Mouse (Mus musculus) megakaryocyte, embryonic 14.5 days (primary cell): Measurements from ENCODE around the gene Matk. TPM values are rescaled to one million over a fixed set of nuclear protein-coding genes. Genes with fewer than 3 reads are reported as not detected.
A peak's percentile ranks its signal among the peaks of the same experiment; 100 is the strongest.

Experiments
- H3K27me3 ChIP-seq: replicated peaks from 2 replicates; pipeline ENCODE3; 2012; ENCODE audit warnings: inconsistent platforms
- H3K36me3 ChIP-seq: replicated peaks from 2 replicates; pipeline ENCODE3; 2012; ENCODE audit warnings: low read length, inconsistent platforms, mixed read lengths
- H3K4me1 ChIP-seq: 2 replicates; pipeline ENCODE4 v1.6.1; 2012; ENCODE audit warnings: inconsistent platforms
- H3K4me3 ChIP-seq: replicated peaks from 2 replicates; pipeline ENCODE3; 2012; ENCODE audit warnings: moderate library complexity, mild to moderate bottlenecking, inconsistent platforms
- H3K9me3 ChIP-seq: 2 replicates; pipeline ENCODE4 v1.6.1; 2012; ENCODE audit warnings: inconsistent platforms
- FLI1 ChIP-seq: IDR thresholded peaks from 2 replicates; pipeline ENCODE4 v1.6.1; 2012; ENCODE audit warnings: low read length, inconsistent platforms, mixed read lengths
- GATA1 ChIP-seq: IDR thresholded peaks from 3 replicates; pipeline ENCODE4 v1.6.1; 2012; ENCODE audit warnings: mixed read lengths, low read length, inconsistent platforms, borderline replicate concordance
- polyA plus RNA-seq: library from polyadenylated mRNA; stranded (reverse); fragments of >175 nt; gene quantifications from 2 replicates; pipeline ENCODE4 v1.2.3, GENCODE M21; 2012; ENCODE audit warnings: low replicate concordance; ENCODE audit not compliant: insufficient read depth

The Matk gene
- polyA plus RNA-seq, 1 experiment, result 21.4 TPM

GRCm38 (mm10) chr10:81265540-81265939 is 12.8 kb downstream of the Matk start:
- Histone ChIP-seq H3K36me3 (peaks cover 65% of the 10 kb centered on the region), H3K9me3 (peaks cover 8% of the 10 kb centered on the region), H3K4me3 (peak overlapping the region; percentile 93), H3K4me1 (peaks cover 68% of the 10 kb centered on the region), H3K27me3 (no peaks in the 10 kb centered on the region)
- TF ChIP-seq GATA1, result no peak
- no peak for TF ChIP-seq FLI1

GRCm38 (mm10) chr10:81266211-81267105 is 13.7 kb downstream of the Matk start, which contains the start of the genes Mrpl54 and Apba3:
Mrpl54 (minus strand) TSS chr10:81266934.
Apba3 (plus strand) TSS chr10:81266960.
- Histone ChIP-seq H3K27me3 (no peaks in the 10 kb centered on the region), H3K9me3 (no peaks in the 10 kb centered on the region), H3K4me3 (peak within 1 kb of the TSS; percentile 95), H3K4me1 (peaks cover 66% of the 10 kb centered on the region), H3K36me3 (peaks cover 65% of the 10 kb centered on the region)
- TF ChIP-seq FLI1 (no peak), GATA1 (no peak)

DNA sequence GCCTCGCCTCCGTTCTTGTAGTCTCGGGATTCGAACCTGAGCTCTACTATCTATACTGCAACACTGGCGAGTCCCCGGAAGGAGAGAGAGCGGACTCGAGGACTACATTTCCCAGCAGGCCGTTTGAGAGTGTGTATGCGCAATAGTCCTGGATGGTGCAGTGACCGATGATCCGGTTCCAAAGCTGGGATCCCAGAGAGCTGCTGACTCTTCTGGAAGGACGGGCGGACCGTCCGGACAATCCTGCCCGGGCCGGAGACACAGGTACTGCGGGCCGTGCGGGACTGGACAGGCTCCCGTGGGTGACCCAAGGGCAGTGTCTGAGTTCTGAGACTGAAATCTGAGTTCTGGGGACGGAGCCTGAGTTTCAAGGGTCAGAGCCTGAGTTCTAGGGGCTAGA is 15.3 kb downstream of the Matk start:
- Histone ChIP-seq H3K36me3 (peaks cover 65% of the 10 kb centered on the region), H3K4me3 (peak overlapping the region; percentile 95), H3K27me3 (no peaks in the 10 kb centered on the region), H3K9me3 (no peaks in the 10 kb centered on the region), H3K4me1 (peaks cover 56% of the 10 kb centered on the region)
- no peak for TF ChIP-seq FLI1
- TF ChIP-seq GATA1, result no peak

DNA sequence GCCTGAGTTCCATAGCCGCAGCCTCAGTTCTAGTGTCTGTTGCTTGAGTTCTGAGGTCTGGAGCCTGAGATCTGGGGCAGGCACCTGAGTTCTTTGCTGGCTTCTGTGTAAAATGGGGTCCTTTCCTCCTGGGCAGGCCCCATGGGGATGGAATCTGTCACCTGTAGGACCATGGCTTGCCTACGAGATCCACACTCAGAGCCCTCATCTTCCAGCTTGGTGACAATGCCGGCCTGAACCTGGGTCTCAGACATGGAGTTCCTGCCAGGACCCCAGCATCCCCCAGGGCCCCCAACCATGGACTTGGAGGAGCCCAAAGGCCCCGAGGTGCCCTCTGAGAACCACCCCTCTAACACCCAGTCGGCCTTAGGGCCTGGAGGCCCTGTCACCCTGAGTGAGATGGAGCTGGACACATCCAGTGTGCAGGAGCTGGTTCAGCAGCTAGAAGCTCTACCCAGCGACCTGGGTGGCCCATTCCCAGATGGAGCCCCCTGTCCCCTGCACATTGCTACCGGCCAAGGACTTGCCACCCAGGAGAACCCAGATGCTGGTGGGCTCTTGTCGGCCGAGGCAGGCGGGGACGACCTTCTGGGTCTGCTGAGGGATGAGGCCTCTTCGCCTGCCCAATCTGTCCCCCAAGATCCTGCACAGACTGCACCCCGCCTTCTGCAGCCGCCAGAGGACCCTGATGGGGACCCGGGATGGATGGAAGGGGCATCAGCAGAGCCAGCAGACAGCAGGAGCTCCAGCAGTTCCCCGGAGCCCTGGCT is 16.1 kb downstream of the Matk start:
- no peak for TF ChIP-seq FLI1
- no peak for TF ChIP-seq GATA1
- Histone ChIP-seq H3K27me3 (no peaks in the 10 kb centered on the region), H3K36me3 (peaks cover 65% of the 10 kb centered on the region), H3K9me3 (no peaks in the 10 kb centered on the region), H3K4me1 (peaks cover 48% of the 10 kb centered on the region), H3K4me3 (peak overlapping the region; percentile 95)

GRCm38 (mm10) chr10:81272356-81272755 is 19.6 kb downstream of the Matk start:
- no peak for TF ChIP-seq GATA1
- TF ChIP-seq FLI1, result no peak
- peaks cover 62% of the 10 kb centered on the region for H3K36me3 ChIP-seq
- no peaks in the 10 kb centered on the region for H3K9me3 ChIP-seq
- H3K4me3 ChIP-seq, result no peak overlapping the region
- H3K4me1 ChIP-seq, result peaks cover 19% of the 10 kb centered on the region
- no peaks in the 10 kb centered on the region for H3K27me3 ChIP-seq

GRCm38 (mm10) chr10:81273842-81274241 is 21.1 kb downstream of the Matk start:
- Histone ChIP-seq H3K27me3 (peaks cover 2% of the 10 kb centered on the region), H3K9me3 (no peaks in the 10 kb centered on the region), H3K4me1 (peaks cover 8% of the 10 kb centered on the region), H3K4me3 (no peak overlapping the region), H3K36me3 (peaks cover 62% of the 10 kb centered on the region)
- no peak for TF ChIP-seq FLI1
- no peak for TF ChIP-seq GATA1

- no peak overlapping the region for H3K4me3 ChIP-seq
- H3K4me1 ChIP-seq, result peaks cover 17% of the 10 kb centered on the region
- H3K36me3 ChIP-seq, result peaks cover 40% of the 10 kb centered on the region
- no peak for TF ChIP-seq GATA1
- no peak for TF ChIP-seq FLI1
- 0 out of 2 replicates have a peak, but pooled peaks cover 4% of the 10 kb centered on the region for H3K9me3 ChIP-seq
- H3K27me3 ChIP-seq, result peaks cover 17% of the 10 kb centered on the region
These were observed 24.9 kb downstream of the Matk start for GRCm38 (mm10) chr10:81277676-81278075.

DNA sequence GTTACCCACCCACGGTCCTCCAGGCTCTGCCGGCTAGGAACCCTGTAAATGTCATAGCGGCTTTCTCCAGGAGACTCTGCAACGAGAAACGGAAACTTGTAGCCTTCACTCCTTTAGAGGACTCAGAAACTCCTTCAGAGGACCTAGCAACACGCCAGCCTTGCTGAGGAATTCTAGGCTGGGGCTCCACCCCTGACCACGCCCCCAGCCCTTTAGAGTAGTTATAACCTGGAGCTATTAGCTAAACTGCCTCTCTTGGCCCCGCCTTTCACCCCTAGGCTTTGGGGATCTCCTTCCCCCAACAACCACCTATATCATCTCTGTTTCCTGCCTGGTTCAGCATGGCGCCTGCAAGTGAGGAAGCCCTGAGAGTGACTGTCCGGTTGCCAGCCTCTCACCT is 26.8 kb downstream of the Matk start:
- 0 out of 2 replicates have a peak, but pooled peaks cover 4% of the 10 kb centered on the region for H3K9me3 ChIP-seq
- H3K4me1 ChIP-seq, result peaks cover 25% of the 10 kb centered on the region
- TF ChIP-seq FLI1 (no peak), GATA1 (no peak)
- no peak overlapping the region for H3K4me3 ChIP-seq
- H3K27me3 ChIP-seq, result peaks cover 29% of the 10 kb centered on the region
- H3K36me3 ChIP-seq, result peaks cover 22% of the 10 kb centered on the region

- Histone ChIP-seq H3K4me1 (peaks cover 67% of the 10 kb centered on the region), H3K27me3 (peaks cover 29% of the 10 kb centered on the region), H3K36me3 (peaks cover 12% of the 10 kb centered on the region), H3K4me3 (no peak overlapping the region), H3K9me3 (0 out of 2 replicates have a peak, but pooled peaks cover 4% of the 10 kb centered on the region)
- TF ChIP-seq FLI1 (no peak), GATA1 (no peak)
These were observed 31.5 kb downstream of the Matk start for GRCm38 (mm10) chr10:81284189-81284588.
